Mouse (Mus musculus) retina, embryonic 14.5 days (tissue): ENCODE data around the gene Olfr638.
"Not testable (repeated sequence)": the region's sequence is repeated elsewhere in the genome, so short reads cannot be mapped to it uniquely, and the experiment has no call there.

Experiments
- DNase-seq: peaks from one replicate; pipeline ENCODE4 v3.0.0-alpha.2; 2015; ENCODE audit warnings: low spot score

Olfr638 gene

GRCm38 (mm10) chr7:103998446-103998845 is at the start of gene Olfr638:
Gene Olfr638 (plus strand): TSS chr7:103998746.
- DNase-seq, result no peak

- DNase-seq, result not testable (repeated sequence)
These were observed 31.7 kb upstream of the Olfr638 start for GRCm38 (mm10) chr7:103966873-103967272.

- no peak for DNase-seq
These were observed 27.7 kb upstream of the Olfr638 start, which contains the start of gene Olfr635 for GRCm38 (mm10) chr7:103970852-103971251. Gene Olfr635 (plus strand): TSS chr7:103971152.

GRCm38 (mm10) chr7:103971782-103972181 is 26.8 kb upstream of the Olfr638 start:
- DNase-seq, result no peak

GRCm38 (mm10) chr7:103999124-103999523 is 578 bp downstream of the Olfr638 start:
- no peak for DNase-seq

- no peak for DNase-seq
These were observed 18.7 kb downstream of the Olfr638 start, which contains the start of gene Olfr639 for GRCm38 (mm10) chr7:104017203-104017602. Gene Olfr639 (minus strand): TSS chr7:104017303.

GRCm38 (mm10) chr7:104018953-104019352 is 20.4 kb downstream of the Olfr638 start:
- no peak for DNase-seq

GRCm38 (mm10) chr7:104021651-104022050 is 23.1 kb downstream of the Olfr638 start:
- DNase-seq, result no peak

GRCm38 (mm10) chr7:104025473-104025872 is 26.9 kb downstream of the Olfr638 start, which contains the start of gene Olfr640:
Gene Olfr640 (minus strand): TSS chr7:104025573.
- DNase-seq, result no peak

- no peak for DNase-seq
These were observed 28.4 kb downstream of the Olfr638 start for GRCm38 (mm10) chr7:104026978-104027377.

GRCm38 (mm10) chr7:104035145-104035544 is 36.6 kb downstream of the Olfr638 start, which contains the start of gene Olfr641:
Gene Olfr641 (plus strand): TSS chr7:104035445.
- DNase-seq, result no peak

GRCm38 (mm10) chr7:104050745-104051144 is 52.2 kb downstream of the Olfr638 start:
- no peak for DNase-seq

GRCm38 (mm10) chr7:104052566-104052965 is 54.0 kb downstream of the Olfr638 start, which contains the start of gene Olfr642:
Gene Olfr642 (minus strand): TSS chr7:104052666.
- DNase-seq, result no peak
